Mouse (Mus musculus): Measurements from ENCODE around the gene Gnao1.

Gnao1 gene

DNA sequence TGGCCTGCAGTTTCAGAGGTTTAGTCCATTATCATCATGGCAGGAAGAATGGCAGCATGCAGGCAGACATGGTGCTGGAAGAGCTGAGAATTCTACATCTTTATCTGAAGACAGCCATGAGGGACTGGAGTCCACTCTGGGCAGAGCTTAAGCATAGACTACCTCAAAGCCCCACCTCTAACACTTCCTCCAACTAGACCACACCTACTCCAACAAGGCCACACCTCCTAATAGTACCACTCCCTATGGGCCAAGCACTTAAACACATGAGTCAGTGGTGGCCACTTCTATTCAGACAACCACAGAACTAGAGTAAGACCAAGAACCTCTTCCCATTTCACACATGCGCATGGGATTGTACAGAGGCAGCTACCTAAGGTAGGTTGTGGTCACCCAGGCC lies 136.6 kb downstream of the Gnao1 start:
- no peak for DNase-seq

DNA sequence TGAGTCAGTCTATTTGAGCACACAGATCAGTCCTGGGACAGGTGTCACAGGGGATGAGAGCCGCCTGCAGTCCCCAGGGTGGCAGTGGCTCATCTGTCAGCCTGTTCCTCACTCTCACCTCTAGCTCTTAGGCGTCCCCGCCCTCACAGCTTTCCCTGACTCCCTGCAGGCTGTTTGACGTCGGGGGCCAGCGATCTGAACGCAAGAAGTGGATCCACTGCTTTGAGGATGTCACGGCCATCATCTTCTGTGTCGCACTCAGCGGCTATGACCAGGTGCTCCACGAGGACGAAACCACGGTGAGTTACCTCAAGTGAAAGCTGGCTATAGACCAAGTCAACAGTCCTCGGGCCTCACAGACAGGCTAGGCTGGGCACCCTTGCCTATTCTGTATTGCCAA lies 140.4 kb downstream of the Gnao1 start:
- DNase-seq = no peak

DNA sequence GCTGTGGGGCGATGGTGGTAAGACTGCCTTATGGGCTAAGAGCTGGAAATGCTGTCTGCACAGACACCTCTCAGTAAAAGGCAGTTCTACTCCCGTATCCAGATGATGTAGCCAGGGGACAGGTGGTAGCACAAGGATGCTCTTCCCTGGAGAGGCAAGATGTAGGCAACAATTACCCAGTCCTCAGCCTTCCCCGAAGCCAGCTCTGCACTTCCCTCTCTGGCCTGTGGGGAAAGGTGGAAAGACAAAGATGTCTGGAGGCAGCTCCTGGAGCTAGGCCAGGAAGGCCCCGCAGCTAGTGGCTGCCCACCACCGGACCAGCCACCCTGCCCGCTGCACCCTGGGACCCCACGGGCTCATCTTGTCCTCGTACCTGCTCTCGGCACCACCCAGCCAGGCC lies 142.7 kb downstream of the Gnao1 start:
- DNase-seq = no peak

DNA sequence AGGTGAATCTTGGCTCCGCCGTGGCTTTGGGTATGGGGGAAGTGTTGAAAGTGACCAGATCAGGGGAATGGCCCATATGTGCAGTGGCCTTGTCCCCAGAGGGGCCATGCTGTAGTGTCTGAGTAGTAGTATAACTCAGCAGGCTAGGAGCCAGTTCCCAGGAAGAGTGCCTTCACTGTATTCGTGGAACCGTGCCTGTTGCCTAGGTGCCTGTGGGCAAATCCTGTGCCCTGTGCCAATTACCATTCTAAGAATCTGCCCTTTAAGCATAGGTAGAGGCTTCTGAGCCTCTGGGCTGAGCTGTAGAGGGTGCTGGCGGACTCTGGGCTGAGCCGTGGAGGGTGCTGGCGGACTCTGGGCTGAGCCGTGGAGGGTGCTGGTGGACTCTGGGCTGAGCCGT lies 148.6 kb downstream of the Gnao1 start:
- DNase-seq = no peak

DNA sequence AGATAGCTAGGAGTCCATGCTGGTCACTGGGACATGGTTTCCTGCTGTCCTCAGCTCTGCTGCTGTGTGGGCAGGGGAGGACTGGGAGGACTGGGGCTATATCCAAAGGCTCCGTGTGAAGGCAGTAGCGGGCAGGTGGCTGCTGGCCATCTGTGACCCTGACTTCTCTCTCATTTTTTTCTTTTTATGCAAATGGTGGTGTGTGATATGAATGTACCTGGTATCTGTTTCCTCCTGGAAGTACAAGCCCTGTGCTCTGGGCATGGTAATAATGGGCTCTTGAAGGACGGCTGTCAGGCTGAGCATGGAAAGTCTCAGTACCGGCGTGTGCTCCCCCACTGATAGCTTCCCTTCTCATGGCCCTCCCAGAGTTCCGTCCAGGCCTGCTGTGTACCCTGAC lies 151.1 kb downstream of the Gnao1 start:
- no peak for DNase-seq

DNA sequence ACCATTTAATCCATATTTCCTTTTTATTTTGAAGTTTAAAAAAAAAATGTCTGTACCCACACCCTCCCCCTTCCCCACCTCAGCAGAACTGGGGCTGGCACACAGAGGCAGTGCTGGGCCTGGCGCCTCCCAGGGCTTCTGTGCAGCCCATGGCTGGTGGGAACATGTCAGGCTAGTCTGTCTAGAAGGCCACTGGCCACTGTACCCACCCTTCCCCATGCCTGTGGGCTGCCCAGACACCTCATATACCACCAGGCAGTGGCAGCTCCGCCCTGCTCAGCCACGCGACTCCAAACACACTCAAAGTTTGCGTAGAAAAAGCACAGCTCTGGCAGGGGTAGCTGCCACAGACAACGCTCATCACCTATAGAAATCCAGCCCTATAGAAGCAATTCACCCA lies 158.5 kb downstream of the Gnao1 start:
- no peak for DNase-seq

DNA sequence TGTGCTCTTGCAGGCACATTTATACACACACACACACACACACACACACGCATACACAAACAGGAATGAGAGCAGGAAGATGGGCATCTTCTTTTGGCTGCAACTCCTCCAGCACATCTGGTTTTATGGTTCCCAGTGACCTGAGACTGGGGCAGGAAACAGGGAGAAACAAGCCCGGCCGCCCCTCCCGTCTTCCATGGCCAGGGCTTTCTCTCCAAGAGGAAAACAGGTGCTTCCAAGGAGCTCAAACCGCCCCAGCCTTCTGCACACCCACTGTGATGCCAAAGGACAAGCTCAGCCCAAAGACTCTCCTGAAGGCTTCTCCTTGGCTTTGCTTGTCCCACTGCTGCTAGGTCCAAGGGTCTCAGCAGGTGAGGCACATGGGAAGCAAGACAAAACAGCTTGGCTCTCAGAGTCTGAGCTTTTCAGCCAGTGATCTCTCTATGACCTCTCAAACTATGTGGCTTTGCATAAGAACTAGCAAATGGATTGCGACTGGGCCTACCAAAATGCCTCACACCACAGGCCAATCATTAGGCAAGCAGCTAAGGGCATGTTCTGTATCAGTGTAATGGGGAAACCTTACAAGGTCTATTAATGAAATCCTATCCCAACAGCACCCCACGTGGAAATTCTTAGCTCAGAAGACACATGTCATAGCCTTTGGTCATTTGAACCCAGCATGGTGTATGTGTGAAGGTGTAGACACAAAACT lies 160.0 kb downstream of the Gnao1 start:
- no peak for DNase-seq

DNA sequence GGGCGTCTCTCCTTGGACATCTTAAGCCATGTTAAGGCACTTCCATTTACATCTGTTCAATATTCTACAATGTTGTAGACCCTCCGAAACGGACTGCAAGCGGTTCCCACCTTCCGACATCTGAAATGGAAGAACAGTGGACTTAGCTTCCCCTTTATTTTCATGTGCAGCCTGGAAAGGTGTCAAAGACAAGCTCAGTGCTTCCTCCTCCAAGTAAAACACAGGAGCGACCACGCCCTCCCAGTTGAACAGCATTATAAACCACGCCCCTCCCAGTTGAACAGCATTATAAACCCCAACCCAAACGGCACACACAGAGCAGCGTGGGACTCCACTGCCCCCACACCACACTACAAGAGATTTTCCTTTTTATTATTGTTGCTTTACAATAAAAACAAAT lies 161.7 kb downstream of the Gnao1 start:
- no peak for DNase-seq

DNA sequence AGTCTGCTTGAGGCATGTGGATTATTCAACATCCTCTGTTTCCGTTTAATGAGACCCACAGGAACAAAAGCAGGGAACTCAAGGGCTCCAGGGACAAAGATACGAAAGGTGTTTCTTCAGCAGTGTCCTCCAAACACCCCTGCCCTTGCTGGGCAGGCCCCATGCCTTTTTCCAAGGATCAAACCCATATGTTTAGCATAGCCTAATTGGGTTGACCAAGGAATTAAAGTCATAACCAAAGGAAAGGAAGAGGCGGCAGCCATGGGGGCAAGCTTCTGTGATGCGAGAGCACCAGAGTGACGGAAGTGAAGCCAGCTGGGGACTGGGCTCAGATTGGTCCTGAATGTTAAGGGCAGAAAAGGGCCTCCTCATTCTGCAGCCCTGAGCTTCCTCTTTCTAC lies 162.4 kb downstream of the Gnao1 start:
- DNase-seq = no peak

DNA sequence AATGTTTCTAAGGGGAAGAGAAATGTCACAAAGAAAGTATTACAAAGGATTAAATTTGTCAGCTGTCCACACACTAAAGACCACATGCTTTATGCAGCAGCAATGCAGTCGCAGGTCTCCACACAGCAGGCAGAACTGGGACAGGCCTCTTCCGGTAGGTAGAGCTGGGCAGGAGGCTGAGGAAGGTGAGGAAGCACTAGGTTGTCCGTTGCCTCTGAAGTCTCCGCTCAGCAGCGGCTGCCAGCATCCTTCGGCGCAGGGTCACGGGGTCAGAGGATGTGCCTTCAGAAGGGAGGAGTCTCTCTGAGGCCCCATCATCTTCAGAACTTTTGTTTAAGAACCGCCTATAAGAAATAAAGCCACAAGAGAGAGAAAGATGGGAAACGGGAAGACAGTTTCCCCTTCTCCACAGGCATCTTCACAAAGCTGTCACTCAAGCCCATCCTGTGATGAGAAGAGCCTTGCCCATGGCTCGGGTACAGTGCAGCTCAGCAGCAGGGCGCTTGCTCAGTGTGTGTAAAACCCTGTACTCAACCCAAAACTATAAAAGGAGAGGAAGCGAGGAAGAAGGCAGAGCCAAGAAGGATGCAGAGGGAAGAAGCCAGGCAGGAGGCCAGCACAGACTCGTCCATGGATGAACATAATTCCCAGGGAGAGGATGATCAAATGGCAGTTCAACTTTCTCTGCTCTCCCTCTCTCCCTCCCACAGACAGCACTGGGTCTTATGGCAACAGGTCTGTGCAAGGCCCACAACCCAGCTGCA lies 163.4 kb downstream of the Gnao1 start:
- DNase-seq = no peak

DNA sequence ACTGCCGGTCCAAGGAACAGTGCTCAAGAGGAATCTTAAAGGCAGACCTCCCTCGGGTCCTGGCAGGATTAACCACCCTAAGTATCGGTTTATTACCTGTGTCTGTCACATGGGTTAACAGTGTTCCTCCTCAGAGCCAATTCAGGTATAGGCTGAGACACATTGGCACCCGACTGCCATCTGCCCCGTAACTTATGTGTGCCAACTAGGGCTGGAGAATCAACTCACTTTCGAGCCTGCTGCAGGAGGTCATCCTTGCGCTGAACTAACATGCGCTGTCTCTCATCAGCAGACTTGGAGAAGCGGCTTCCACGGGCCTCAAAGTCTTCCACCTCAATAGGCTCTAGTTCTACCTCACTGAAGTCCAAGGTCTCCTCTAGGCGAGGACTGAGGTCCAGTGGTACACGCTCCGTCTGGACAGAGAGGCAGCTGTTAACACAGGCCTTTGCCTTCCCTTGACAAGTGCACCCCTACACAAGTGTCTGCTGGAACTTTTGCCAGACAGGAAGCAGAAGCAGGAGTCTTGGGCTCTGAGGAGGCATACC lies 164.1 kb downstream of the Gnao1 start:
- no peak for DNase-seq

DNA sequence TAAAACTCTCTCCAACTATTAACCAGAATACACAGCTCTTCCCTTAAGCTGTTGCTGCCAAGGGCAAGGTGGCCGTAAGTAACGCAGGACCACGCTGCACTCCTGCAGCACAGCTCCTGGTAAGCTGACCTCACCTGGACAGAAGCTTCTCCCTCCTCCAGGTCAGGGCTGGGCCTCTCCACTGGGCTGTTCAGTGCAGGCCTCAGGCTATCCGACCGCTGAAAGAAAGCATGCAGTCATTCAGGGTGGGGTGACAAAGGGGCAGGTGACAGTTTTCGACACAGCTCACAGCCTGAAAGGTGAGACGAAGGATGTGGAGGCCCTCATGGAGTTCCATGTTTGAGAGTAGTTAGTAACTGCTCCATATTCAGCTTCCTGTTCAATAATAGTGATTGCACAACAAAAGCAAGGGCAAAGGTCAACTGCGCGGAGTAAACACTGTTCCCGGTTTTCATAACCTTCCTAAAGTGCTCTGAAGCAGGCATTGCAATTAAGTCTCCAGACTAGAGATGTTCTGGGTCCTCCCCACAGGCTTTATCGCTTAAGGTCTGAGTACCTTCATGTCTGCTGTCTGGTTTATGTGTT lies 164.9 kb downstream of the Gnao1 start:
- DNase-seq = peak; percentile 86

DNA sequence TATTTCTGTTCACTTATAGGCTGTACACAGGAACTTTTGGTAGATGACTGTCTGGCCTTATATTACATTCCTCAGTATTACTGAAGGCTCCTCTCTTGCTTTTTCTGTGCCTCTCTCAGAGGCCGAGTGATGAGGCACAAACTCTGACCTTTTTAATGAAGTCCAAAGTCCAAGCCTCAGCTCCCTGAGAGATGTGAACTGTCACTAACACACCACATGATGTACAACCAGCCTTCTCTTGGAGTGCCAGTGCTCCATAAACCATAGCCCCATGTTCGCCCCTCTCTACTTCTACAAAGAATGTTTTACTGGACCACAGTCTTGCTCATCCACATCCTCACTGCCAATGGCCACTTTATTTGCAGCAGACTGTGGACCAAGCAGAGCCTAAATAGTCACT lies 165.6 kb downstream of the Gnao1 start:
- no peak for DNase-seq

DNA sequence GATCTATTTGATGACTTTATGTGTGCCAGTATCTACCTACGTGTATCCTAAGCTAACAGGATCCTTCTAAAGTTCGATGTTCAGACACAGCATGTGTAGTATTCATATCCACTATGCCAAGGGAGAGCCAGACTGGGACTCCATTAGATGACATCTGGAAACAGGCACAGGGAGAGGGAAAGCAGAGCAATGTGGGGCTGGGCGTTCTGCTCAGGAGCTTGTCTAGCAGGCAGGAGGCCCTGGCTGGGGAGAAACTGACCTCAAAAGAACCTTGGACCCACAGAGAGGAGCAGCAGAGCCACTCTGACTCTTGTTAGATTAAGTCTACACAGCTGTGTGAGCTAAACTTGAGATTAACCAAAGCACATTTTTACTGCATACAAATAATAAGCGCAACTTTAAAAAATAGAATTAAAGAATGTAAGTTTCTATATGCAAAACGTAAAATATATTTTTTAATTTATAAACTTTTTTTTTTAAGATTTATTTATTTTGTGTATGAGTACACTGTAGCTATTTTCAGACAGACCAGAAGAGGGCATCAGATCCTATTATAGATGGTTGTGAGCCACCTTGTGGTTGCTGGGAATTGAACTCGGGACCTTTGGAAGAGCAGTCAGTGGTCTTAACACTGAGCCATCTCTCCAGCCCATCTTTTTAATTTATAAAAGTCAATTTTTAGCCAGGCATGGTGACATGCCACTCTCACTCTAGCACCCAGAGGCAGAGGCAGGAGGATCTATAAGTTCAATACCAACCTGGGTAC lies 166.9 kb downstream of the Gnao1 start:
- no peak for DNase-seq

DNA sequence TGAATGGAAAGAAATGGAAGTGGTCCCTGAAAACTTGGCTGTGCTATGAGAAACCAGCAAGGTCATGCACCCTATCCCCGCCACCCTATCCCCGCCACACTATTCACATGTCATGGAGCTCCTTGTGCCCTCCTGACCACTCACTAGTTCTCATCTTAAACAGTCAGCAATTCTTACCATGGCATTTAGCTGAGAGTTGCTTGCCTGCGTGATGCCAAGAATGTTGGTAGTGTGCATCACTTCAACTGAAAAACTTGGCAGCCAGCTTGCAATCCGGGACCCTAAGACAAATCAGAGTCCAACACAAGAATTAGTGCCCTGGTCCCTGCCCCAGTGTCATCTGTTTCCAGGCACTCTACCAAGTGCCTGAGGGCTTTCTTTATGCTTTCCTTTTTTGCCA lies 170.4 kb downstream of the Gnao1 start:
- DNase-seq = no peak

DNA sequence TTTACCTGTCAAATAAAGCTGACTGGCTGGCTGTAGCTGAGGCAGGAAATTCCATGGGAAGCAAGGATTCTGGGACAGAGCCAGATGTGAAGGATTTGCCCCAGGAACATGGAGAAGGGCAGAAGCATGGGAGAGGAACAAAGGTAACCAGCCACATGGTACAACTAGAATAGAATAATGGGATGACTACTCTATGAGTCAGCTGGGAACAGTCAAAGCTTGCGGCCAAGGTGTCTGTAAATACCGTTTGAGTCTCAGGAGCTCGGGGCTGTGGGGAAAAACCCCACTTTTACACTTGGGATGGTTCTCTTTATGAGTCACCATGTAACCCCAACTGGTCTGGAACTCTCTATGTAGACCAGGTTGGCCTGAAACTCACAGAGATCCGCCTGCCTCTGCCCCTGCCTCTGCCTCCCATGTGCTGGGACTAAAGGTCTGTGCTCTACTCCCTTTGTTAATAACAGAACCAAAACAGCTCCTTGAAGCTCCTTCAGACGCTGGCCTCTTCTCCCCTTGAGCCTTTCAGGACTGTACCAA lies 172.0 kb downstream of the Gnao1 start:
- DNase-seq = no peak

DNA sequence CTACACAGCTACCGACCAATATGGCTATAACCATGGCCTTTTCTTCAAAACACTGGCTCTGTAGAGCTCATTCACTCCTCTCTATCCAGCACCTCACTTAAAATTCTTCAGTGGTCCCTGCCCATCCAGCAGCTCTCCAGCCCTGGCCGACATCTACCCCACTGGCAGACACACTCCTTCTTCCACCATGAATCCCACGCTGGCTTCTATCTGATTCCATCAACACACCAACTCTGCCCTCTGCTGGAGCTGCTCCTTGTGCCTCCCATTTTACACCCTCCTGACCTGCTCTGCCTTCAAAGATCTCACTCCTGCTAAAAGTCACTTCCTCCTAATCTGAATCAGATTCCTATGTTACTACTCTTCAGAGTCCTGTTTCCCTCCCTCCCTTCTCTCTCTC lies 174.1 kb downstream of the Gnao1 start:
- no peak for DNase-seq

DNA sequence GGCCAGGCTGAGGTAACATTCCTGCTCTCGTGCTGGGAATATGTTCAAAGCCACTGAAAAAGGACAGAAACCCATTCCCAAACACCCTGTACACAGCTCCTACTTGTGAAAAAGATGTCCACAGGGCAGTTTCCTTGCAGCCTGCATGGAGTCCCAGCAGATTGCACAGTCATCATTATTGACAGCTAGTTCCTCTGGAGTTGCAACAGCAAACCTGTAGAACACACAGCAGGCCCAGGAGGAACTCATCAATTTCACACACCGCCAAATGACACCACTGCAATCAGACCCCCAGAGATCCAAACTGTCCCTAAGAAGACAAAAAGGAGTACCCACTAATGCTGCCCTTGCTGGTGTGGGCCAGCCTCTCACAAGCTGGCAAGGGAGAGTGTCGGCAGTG lies 175.0 kb downstream of the Gnao1 start:
- no peak for DNase-seq

DNA sequence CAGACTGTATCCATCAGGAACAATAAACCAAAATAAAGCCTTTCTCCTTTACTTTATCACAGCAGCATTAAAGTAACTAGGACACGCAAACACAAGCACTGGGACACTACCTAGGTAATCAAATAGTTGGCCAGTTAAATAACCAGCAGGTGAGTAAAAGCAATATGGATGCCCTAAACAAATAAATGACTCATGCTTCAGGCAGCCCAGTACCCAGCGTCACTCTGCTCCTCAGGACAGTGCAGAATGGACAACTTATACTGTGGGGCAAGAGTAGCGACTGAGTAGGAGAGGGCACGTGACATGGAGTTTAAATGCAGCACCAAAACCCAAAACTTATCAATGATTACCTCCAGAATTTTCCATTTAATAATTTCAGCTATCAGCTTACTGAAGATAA lies 180.0 kb downstream of the Gnao1 start:
- no peak for DNase-seq

DNA sequence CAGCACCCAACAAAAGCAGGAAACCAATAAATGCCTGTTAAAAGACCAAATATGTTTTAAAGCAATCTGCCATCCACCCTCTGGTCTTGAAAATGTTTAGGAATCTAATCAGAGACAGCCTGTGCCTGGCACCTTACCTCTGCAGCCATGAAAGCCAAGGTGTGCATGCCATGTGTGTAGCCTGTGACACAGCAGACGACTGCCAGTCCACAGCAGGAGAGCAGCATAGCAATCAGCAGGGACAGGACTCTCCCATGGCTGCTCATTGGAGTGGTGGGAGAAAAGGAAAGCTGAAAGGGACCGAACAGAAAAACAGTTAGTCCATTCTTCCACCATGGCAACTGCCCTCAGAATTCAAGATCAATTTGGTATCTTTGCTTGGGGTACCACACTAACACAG lies 189.2 kb downstream of the Gnao1 start:
- DNase-seq = no peak

DNA sequence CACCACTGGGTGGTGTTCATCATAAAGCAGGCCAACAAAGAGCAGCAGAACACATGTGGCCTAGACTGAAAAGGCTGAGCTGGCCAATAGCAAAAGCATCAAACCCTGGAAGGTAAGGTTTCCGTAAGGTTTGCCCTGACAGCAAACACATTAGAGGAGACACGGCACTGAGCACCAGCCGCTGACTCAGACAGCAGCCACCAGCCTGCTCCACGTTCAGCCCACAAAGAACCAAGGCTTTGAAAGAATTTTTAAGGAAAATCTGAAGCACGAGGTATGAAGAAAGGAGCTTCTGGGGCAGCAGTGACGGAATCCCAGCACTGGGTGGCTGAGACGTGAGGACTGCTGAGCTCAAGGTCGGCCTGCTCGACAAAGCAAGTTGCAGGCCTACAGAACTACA lies 194.4 kb downstream of the Gnao1 start:
- no peak for DNase-seq

DNA sequence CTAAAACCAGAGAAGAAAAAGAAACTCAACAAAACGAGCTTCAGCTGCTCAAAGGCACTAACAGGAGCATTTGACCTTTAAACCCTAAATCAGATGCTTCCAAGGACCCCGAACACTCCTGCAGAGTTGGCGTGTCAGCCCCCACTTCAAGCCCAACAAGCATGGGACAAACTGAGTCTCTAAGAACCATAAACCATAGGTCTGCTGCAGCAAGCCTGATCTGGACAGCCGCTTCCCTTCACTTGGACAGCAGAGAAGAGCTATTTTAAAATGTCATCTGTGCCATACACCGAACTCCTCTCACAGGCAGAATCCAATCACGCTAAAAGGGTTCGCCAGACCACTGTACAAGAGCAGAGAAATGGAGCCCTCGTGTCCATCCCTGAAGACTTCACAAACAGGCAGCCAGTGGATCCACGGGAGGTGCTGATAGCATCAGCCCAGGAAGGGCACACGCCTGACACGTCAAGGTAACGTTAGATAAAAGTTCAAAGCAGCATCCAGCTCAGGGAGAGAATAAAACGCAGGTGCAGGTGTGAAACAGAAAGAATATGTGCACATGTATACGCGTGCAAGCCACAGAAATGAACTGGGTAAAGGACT lies 199.6 kb downstream of the Gnao1 start:
- no peak for DNase-seq

Measured in lung, postnatal 36 days (tissue).